Mouse (Mus musculus): ENCODE results near the gene Cdk14. TPM values are rescaled to one million over a fixed set of nuclear protein-coding genes. Genes with fewer than 3 reads are reported as not detected.

Cdk14 gene
- polyA plus RNA-seq, 1 experiment from 2014 or later = 47.3 TPM

DNA sequence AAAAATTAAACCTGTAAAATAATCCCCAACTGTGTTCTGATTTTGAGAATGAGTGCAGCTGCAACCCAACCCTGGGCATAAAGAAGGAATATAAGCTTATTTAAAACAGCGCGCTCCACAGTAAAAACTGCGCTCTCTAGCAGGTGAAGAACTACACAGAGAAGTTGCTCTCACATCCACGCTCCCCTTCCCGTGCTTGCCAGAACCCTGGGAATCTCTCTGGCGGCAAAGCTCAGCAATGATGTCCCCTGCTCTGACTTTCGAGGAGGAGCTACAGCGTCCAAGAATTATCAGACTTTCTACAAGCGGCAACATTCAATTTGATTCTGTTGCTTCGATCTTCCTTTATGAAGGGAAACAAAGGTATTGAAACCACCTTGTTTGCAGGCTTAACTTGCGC lies 387.7 kb downstream of the Cdk14 start:
- Histone ChIP-seq H3K27me3 (replicated peaks; ENCODE audit: control insufficient read depth, insufficient read depth, low read length) (no peaks in the 10 kb centered on the region), H3K4me1 (ENCODE audit: control insufficient read depth, insufficient read depth, low read depth, low read length) (peaks cover 6% of the 10 kb centered on the region), H3K9ac (ENCODE audit: low read depth, low read length) (no peak overlapping the region), H3K4me2 (ENCODE audit: low read length) (no peak overlapping the region), H3K27ac (ENCODE audit: low read depth, low read length) (no peak overlapping the region), H3K9me3 (ENCODE audit: control insufficient read depth, low read length) (no peaks in the 10 kb centered on the region), H3K36me3 (ENCODE audit: control insufficient read depth, insufficient read depth, low read length) (no peaks in the 10 kb centered on the region), H3K4me3 (ENCODE audit: low read length) (no peak overlapping the region)
- 0 out of 2 replicates have a peak, but pooled peaks have one; percentile 46 for ATAC-seq
- 55% methylated on average over 11 of the region's 11 CpGs for WGBS

DNA sequence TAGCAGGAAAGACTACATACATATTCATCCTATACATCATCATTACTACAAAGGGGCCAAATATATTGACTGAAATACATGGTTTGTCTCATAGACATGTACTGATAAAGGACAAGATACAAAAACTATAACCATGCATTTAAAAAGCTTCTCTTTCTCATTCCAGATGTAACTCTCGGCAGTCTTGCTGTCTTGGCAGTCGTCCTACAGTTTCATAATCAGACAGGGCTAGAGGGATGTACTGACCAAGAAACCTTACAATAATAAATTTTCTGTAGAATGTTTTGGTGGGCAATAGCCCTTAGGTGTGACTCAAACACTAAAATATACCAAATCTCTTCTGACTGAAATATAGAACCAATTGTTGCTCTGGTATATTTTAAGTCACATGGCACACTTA lies 389.7 kb downstream of the Cdk14 start:
- H3K27me3 ChIP-seq (replicated peaks; ENCODE audit: control insufficient read depth, insufficient read depth, low read length) = no peaks in the 10 kb centered on the region
- no peak for ATAC-seq
- 75% methylated on average over 2 of the region's 2 CpGs for WGBS

DNA sequence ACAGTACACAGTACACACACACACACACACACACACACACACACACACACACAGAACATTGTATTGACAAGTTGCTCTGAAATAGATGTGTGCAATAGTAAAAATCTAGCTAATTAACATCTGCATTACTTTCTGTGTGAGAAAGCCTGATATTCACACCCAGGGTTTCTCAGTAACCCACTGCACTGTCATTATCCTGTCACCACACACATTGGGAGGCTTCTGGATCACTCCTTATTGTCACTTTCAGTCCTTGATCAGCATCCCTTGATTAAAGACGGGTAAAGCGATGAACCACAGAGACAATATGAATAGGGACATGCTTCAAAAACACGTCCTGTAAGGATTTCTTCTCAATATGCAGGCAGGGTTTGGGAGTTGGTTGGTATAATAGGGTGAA lies 401.2 kb downstream of the Cdk14 start:
- Histone ChIP-seq H3K4me1 (ENCODE audit: control insufficient read depth, insufficient read depth, low read depth, low read length) (no peaks in the 10 kb centered on the region), H3K9ac (ENCODE audit: low read depth, low read length) (no peak overlapping the region), H3K9me3 (ENCODE audit: control insufficient read depth, low read length) (no peaks in the 10 kb centered on the region), H3K36me3 (ENCODE audit: control insufficient read depth, insufficient read depth, low read length) (no peaks in the 10 kb centered on the region), H3K4me3 (ENCODE audit: low read length) (no peak overlapping the region), H3K27me3 (replicated peaks; ENCODE audit: control insufficient read depth, insufficient read depth, low read length) (no peaks in the 10 kb centered on the region), H3K27ac (ENCODE audit: low read depth, low read length) (no peak overlapping the region), H3K4me2 (ENCODE audit: low read length) (no peak overlapping the region)
- WGBS = 69% methylated on average over 3 of the region's 3 CpGs
- no peak for ATAC-seq

More for the DNA sequence above, 389.7 kb downstream of the Cdk14 start:
- Histone ChIP-seq H3K4me3 (ENCODE audit: low read length) (no peak overlapping the region), H3K9ac (ENCODE audit: low read depth, low read length) (no peak overlapping the region), H3K36me3 (ENCODE audit: control insufficient read depth, insufficient read depth, low read length) (no peaks in the 10 kb centered on the region), H3K9me3 (ENCODE audit: control insufficient read depth, low read length) (no peaks in the 10 kb centered on the region), H3K4me1 (ENCODE audit: control insufficient read depth, insufficient read depth, low read depth, low read length) (peaks cover 6% of the 10 kb centered on the region), H3K27ac (ENCODE audit: low read depth, low read length) (no peak overlapping the region), H3K4me2 (ENCODE audit: low read length) (no peak overlapping the region)

DNA sequence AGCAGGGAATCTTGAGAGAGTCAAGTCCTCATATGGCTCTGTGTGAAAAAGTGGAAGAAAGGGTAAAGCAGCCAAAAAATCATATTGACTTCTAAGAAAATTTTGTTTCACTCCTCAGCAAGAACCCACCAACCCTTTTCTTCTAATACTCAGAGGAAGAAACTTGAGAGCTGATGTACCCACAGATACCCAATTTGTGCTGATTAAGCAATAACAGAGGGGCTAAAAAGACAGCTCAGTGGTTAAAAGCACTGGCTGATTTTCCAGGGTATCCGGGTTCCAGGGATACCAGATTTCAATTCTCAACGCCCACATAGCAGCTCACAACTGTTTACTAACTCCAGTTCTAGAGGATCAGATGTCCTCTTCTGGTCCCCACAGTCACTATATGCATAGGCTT lies 401.9 kb downstream of the Cdk14 start:
- no peaks in the 10 kb centered on the region for H3K4me1 ChIP-seq (ENCODE audit: control insufficient read depth, insufficient read depth, low read depth, low read length)
- no peaks in the 10 kb centered on the region for H3K36me3 ChIP-seq (ENCODE audit: control insufficient read depth, insufficient read depth, low read length)
- H3K27me3 ChIP-seq (replicated peaks; ENCODE audit: control insufficient read depth, insufficient read depth, low read length) = no peaks in the 10 kb centered on the region
- no peak overlapping the region for H3K4me2 ChIP-seq (ENCODE audit: low read length)
- no peaks in the 10 kb centered on the region for H3K9me3 ChIP-seq (ENCODE audit: control insufficient read depth, low read length)
- 74% methylated on average over 2 of the region's 2 CpGs for WGBS
- no peak for ATAC-seq
- H3K27ac ChIP-seq (ENCODE audit: low read depth, low read length) = no peak overlapping the region
- H3K9ac ChIP-seq (ENCODE audit: low read depth, low read length) = no peak overlapping the region
- H3K4me3 ChIP-seq (ENCODE audit: low read length) = no peak overlapping the region

DNA sequence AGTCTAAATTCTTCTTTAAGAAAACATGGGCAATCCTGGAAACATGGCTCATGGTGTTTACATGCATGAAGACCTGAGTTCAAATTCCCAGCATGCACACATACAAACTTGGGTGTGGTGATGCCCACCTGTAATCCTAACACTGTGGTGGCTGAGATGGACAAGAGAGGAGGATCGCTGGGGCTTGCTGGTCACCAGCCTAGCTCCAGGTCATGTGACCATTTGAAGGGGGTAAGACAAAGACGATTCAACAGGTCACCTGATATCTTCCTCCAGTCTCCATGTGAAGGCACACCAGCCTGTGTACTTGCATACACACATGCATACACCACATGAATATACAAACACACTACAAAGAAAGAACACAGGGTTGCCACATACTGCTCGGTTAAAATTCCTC lies 406.3 kb downstream of the Cdk14 start:
- Histone ChIP-seq H3K9ac (ENCODE audit: low read depth, low read length) (no peak overlapping the region), H3K27me3 (replicated peaks; ENCODE audit: control insufficient read depth, insufficient read depth, low read length) (no peaks in the 10 kb centered on the region), H3K27ac (ENCODE audit: low read depth, low read length) (no peak overlapping the region), H3K4me1 (ENCODE audit: control insufficient read depth, insufficient read depth, low read depth, low read length) (no peaks in the 10 kb centered on the region), H3K36me3 (ENCODE audit: control insufficient read depth, insufficient read depth, low read length) (no peaks in the 10 kb centered on the region), H3K4me3 (ENCODE audit: low read length) (no peak overlapping the region), H3K4me2 (ENCODE audit: low read length) (no peak overlapping the region), H3K9me3 (ENCODE audit: control insufficient read depth, low read length) (no peaks in the 10 kb centered on the region)
- ATAC-seq = no peak
- WGBS = 94% methylated on average over 3 of the region's 3 CpGs

DNA sequence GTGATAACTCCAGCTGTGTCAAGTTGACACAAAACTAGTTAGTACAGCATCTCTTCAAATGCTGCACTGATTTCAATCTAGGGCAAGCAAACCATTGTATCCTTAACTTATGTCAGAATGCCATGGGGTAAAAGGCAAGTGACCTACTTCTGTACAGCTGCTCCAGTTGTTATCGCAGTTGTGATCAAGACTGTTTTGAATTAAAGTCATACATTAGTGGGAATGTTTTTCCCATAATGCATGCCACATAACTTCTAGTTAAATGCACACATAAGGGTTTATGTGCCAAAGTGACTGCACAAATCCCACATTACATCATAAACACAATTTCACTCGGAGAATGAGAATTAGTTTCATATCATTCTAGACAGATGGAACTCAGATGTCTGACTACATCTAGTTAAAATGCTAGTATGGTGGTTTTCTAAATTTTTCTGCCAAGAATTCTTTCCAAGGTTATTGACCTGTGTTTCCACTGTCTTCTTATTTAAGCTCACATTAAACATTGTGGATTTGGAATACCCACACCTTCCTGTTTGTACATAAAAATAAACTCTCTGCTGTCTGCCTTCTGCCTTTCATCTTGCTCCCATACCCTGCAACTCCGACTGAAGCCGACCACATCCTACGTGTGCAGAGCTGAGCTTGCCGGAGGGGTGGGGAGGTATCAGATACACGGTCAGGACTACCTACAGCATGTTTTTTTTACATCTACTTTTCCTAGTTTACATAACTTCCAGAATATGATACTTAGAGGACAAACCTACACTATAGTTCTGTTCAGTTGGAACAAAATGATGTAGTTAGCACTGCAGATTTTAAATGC lies 407.4 kb downstream of the Cdk14 start:
- Histone ChIP-seq H3K4me1 (ENCODE audit: control insufficient read depth, insufficient read depth, low read depth, low read length) (no peaks in the 10 kb centered on the region; the same call in 1 of the 2 replicates), H3K9ac (ENCODE audit: low read depth, low read length) (no peak overlapping the region), H3K36me3 (ENCODE audit: control insufficient read depth, insufficient read depth, low read length) (no peaks in the 10 kb centered on the region), H3K9me3 (ENCODE audit: control insufficient read depth, low read length) (no peaks in the 10 kb centered on the region), H3K4me3 (ENCODE audit: low read length) (no peak overlapping the region), H3K4me2 (ENCODE audit: low read length) (no peak overlapping the region), H3K27ac (ENCODE audit: low read depth, low read length) (no peak overlapping the region), H3K27me3 (replicated peaks; ENCODE audit: control insufficient read depth, insufficient read depth, low read length) (no peaks in the 10 kb centered on the region)
- ATAC-seq = no peak; the same call in 1 of the 2 replicates
- 84% methylated on average over 7 of the region's 7 CpGs for WGBS

DNA sequence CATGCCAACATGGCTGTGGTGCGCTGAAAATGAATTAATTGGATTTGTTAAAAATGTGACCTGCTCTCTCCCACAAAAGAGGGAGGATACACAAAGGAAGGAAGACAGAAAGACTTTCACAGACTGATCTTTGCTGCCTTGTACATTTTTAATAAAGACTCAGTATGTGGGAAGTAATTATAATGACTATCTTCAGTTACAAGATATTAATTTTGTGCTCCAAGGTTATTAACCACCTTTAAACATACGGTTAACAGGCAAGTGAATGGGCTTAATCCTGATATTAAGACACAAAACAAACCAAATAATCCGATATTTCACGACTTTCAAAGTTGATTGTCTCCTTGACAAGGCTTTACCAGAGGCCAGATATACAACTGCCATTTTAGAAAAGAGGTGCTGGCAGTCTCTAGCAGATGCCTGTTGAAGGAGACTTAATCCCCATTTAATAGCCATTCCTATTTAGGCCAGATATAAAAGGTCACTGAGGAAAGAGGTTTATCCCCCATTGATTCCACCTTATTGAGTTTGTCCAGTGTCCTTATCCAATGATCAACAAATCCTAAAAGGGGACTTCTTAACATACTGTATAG lies 411.9 kb downstream of the Cdk14 start:
- no peak overlapping the region for H3K27ac ChIP-seq (ENCODE audit: low read depth, low read length)
- ATAC-seq = no peak
- H3K36me3 ChIP-seq (ENCODE audit: control insufficient read depth, insufficient read depth, low read length) = no peaks in the 10 kb centered on the region
- no peaks in the 10 kb centered on the region; the same call in 1 of the 2 replicates for H3K4me1 ChIP-seq (ENCODE audit: control insufficient read depth, insufficient read depth, low read depth, low read length)
- H3K9me3 ChIP-seq (ENCODE audit: control insufficient read depth, low read length) = no peaks in the 10 kb centered on the region
- WGBS = 70% methylated on average over 4 of the region's 4 CpGs
- no peak overlapping the region for H3K4me2 ChIP-seq (ENCODE audit: low read length)
- no peak overlapping the region for H3K9ac ChIP-seq (ENCODE audit: low read depth, low read length)
- H3K27me3 ChIP-seq (replicated peaks; ENCODE audit: control insufficient read depth, insufficient read depth, low read length) = no peaks in the 10 kb centered on the region
- no peak overlapping the region for H3K4me3 ChIP-seq (ENCODE audit: low read length)

DNA sequence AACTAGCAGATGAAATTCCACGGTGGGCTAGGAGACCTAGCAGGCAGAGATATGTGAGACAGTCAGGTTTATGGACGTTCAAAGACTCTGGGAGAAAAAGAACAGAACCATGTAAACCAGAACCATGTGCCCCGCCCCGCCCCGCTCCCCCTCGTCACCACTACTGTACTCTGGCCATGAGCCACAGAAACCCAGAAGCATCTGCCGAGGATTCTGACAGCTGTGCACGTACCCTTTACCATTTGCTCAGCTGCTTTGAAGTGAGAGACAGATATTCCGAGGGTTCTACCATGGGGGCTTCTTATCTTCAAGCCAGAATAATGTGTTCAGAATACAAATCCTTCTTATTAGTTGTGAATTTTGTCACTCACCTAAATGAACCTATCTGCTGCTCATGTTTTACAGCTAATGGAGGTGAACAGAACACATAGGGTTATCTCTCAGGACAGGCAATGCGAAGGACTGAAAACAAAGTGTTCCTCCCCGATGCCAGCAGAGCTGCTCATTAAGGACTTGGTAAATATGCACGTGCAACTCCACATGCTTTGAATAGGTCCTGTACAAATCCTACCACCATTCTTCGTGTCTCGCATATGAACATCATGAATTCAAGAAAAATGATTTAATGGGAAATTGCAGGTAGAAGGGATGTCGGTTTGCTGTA lies 412.5 kb downstream of the Cdk14 start:
- no peak overlapping the region for H3K4me3 ChIP-seq (ENCODE audit: low read length)
- no peaks in the 10 kb centered on the region for H3K27me3 ChIP-seq (replicated peaks; ENCODE audit: control insufficient read depth, insufficient read depth, low read length)
- H3K4me1 ChIP-seq (ENCODE audit: control insufficient read depth, insufficient read depth, low read depth, low read length) = no peaks in the 10 kb centered on the region; the same call in 1 of the 2 replicates
- peak; percentile 61 for ATAC-seq
- H3K9me3 ChIP-seq (ENCODE audit: control insufficient read depth, low read length) = no peaks in the 10 kb centered on the region
- H3K4me2 ChIP-seq (ENCODE audit: low read length) = no peak overlapping the region
- H3K36me3 ChIP-seq (ENCODE audit: control insufficient read depth, insufficient read depth, low read length) = no peaks in the 10 kb centered on the region
- WGBS = 62% methylated on average over 15 of the region's 15 CpGs
- no peak overlapping the region for H3K27ac ChIP-seq (ENCODE audit: low read depth, low read length)
- H3K9ac ChIP-seq (ENCODE audit: low read depth, low read length) = no peak overlapping the region

DNA sequence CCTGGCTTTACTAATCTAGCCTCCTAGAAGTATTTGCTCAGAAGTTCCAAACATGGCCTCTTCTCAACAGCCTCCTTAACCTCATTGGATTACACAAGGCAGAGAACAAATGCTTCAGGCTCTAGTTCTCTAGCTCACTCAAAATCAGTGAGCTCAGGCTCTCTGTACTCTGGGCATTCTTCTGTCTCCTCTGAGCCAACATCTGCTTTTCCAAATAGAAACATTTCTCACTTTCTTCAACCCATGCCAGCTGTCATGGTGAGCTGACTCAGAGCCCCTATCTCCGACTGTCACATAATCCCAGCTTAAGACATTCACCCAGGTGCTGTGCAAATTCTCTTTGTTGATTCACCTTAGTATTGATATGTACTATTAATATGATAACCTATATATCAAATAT lies 414.5 kb downstream of the Cdk14 start:
- no peaks in the 10 kb centered on the region for H3K9me3 ChIP-seq (ENCODE audit: control insufficient read depth, low read length)
- no peak overlapping the region for H3K4me2 ChIP-seq (ENCODE audit: low read length)
- no peak for ATAC-seq
- no peak overlapping the region for H3K4me3 ChIP-seq (ENCODE audit: low read length)
- H3K27me3 ChIP-seq (replicated peaks; ENCODE audit: control insufficient read depth, insufficient read depth, low read length) = no peaks in the 10 kb centered on the region
- H3K4me1 ChIP-seq (ENCODE audit: control insufficient read depth, insufficient read depth, low read depth, low read length) = no peaks in the 10 kb centered on the region; the same call in 1 of the 2 replicates
- 72% methylated on average over 1 of the region's 1 CpGs for WGBS
- no peak overlapping the region for H3K27ac ChIP-seq (ENCODE audit: low read depth, low read length)
- no peaks in the 10 kb centered on the region for H3K36me3 ChIP-seq (ENCODE audit: control insufficient read depth, insufficient read depth, low read length)
- H3K9ac ChIP-seq (ENCODE audit: low read depth, low read length) = no peak overlapping the region
